Mouse (Mus musculus): ENCODE results near the gene Slc39a9.

DNA sequence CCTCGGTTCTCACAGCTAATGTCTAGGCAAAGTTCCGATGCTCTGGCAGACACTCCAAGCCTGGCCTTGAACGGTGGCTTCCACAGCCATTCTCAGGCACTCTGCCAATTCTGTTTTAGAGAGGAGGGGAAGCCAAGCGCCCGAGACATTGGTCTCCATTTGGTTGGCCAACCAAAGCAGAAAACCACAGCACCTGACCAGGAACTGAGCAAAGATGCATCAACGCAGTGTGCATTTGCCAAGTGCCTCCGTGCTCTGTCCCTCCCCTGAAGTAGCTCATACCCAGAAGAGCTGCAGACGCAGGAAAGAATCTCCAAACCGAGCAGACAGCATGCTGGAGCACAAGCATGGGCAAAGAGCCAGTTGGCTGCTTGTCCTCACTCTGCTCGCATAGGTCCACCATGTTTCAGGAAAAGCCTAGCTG, 44.1 kb downstream of the Slc39a9 start:
- TF ChIP-seq CTCF (IDR thresholded peaks at IDR 0.05; ENCODE audit: low read depth, low read length) = no peak
- TF ChIP-seq POLR2A (IDR thresholded peaks at IDR 0.05; ENCODE audit: borderline replicate concordance, low read depth, low read length) = no peak
